In genomic region chr16:8637217-8638051, GRCm38 (mm10) we compare ENCODE assay signal across 8 mouse cellular contexts. TPM values are rescaled to one million over a fixed set of nuclear protein-coding genes. Genes with fewer than 3 reads are reported as not detected.
DNase-seq lines count a peak whose midpoint lies in the region; ATAC-seq and TF ChIP-seq lines count a peak whose summit lies in the region.

Pmm2 (plus strand) TSS chr16:8637674.
Tmem186 (minus strand) TSS chr16:8637712.

- peak within 1 kb of the TSS; percentile 90 for H3K9ac ChIP-seq in MEL (ENCODE audit: control insufficient read depth, low read depth, low read length, poor library complexity, severe bottlenecking)
- H3K9ac ChIP-seq in forebrain, postnatal 0 days: peak within 1 kb of the TSS; percentile 81
- peak within 1 kb of the TSS; percentile 78 for H3K9ac ChIP-seq in lung, embryonic 15.5 days

- peak; percentile 99 for ATAC-seq in forebrain, postnatal 0 days
- ATAC-seq in lung, embryonic 15.5 days (ENCODE audit: borderline replicate concordance, extremely low read depth, low FRiP score, low TSS enrichment): peak; percentile 93

- WGBS in cerebellum, adult 2 months: under 1% methylated on average over 59 of the region's 59 CpGs
- WGBS in forebrain, postnatal 0 days: under 1% methylated on average over 59 of the region's 59 CpGs
- WGBS in lung, embryonic 15.5 days: under 1% methylated on average over 59 of the region's 59 CpGs

- TF ChIP-seq EP300 in MEL (IDR thresholded peaks at IDR 0.05; ENCODE audit: low read depth in 1 of 2, low read length in 2 of 2): peak in 1 of 2 experiments; percentile 45; a peak in 2 of 4 replicates

- peaks cover 6 to 27% of the 10 kb centered on the region in 2 experiments; a peak in 3 of 4 replicates for H3K4me1 ChIP-seq in MEL (ENCODE audit: control insufficient read depth in 1 of 2, insufficient read depth in 2 of 2, low read length in 2 of 2)
- peaks cover 7% of the 10 kb centered on the region; the same call in 1 of the 2 replicates for H3K4me1 ChIP-seq in cerebellum, adult 2 months (ENCODE audit: control insufficient read depth, insufficient read depth, low read length)
- H3K4me1 ChIP-seq in forebrain, postnatal 0 days (ENCODE audit: insufficient read depth): peaks cover 10% of the 10 kb centered on the region
- H3K4me1 ChIP-seq in lung, embryonic 15.5 days: peaks cover 17% of the 10 kb centered on the region

- peak within 1 kb of the TSS; percentile 89 for H3K27ac ChIP-seq in MEL (ENCODE audit: control insufficient read depth, low read depth, low read length)
- peak within 1 kb of the TSS; percentile 56; the same call in 1 of the 2 replicates for H3K27ac ChIP-seq in cerebellum, adult 2 months (ENCODE audit: insufficient read depth, low read length)
- peak within 1 kb of the TSS; percentile 93 for H3K27ac ChIP-seq in forebrain, postnatal 0 days (ENCODE audit: low read depth, low read length)
- H3K27ac ChIP-seq in lung, embryonic 15.5 days: peak within 1 kb of the TSS; percentile 92

- peak; percentile 70 to 90 for TF ChIP-seq POLR2A in MEL (IDR thresholded peaks at IDR 0.05; ENCODE audit: control insufficient read depth in 1 of 2, insufficient read depth in 1 of 2, low read depth in 1 of 2, low read length in 2 of 2, poor library complexity in 1 of 2)
- TF ChIP-seq POLR2A in cerebellum, adult 2 months (IDR thresholded peaks at IDR 0.05; ENCODE audit: borderline replicate concordance, insufficient read depth, low read length): peak; percentile 60; the same call in 1 of the 2 replicates

- peaks cover 1 to 38% of the 10 kb centered on the region in 2 experiments; a peak in 2 of 4 replicates for H3K36me3 ChIP-seq in MEL (ENCODE audit: control insufficient read depth in 1 of 2, insufficient read depth in 2 of 2, low read length in 2 of 2)
- H3K36me3 ChIP-seq in forebrain, postnatal 0 days (ENCODE audit: insufficient read depth): peaks cover 14% of the 10 kb centered on the region; the same call in 1 of the 2 replicates
- H3K36me3 ChIP-seq in lung, embryonic 15.5 days: peaks cover 18% of the 10 kb centered on the region; the same call in 1 of the 2 replicates

- TF ChIP-seq RAD21 in MEL (IDR thresholded peaks at IDR 0.05; ENCODE audit: low read depth, low read length): no peak

- peaks cover 49% of the 10 kb centered on the region for H3K79me2 ChIP-seq in MEL (ENCODE audit: control insufficient read depth, insufficient read depth, low read length, poor library complexity)

- no peaks in the 10 kb centered on the region for H3K9me3 ChIP-seq in MEL (replicated peaks; ENCODE audit: insufficient read depth, low read length)
- no peaks in the 10 kb centered on the region for H3K9me3 ChIP-seq in forebrain, postnatal 0 days (ENCODE audit: low read length)
- no peaks in the 10 kb centered on the region for H3K9me3 ChIP-seq in lung, embryonic 15.5 days

- no peak for TF ChIP-seq CTCF in MEL (IDR thresholded peaks at IDR 0.05 in 2 of 3, conservative IDR thresholded peaks at IDR 0.05 in 1 of 3; ENCODE audit: control insufficient read depth in 1 of 3, insufficient read depth in 1 of 3, low read depth in 2 of 3, low read length in 3 of 3, poor library complexity in 1 of 3, severe bottlenecking in 1 of 3)
- no peak for TF ChIP-seq CTCF in cerebellum, adult 2 months (IDR thresholded peaks at IDR 0.05; ENCODE audit: borderline replicate concordance, insufficient read depth, low read depth, low read length)
- TF ChIP-seq CTCF in forebrain, postnatal 0 days (IDR thresholded peaks at IDR 0.05; ENCODE audit: low read depth): peak; percentile 42

- H3K27me3 ChIP-seq in MEL (ENCODE audit: control insufficient read depth in 1 of 2, insufficient read depth in 2 of 2, low read length in 2 of 2): no peaks in the 10 kb centered on the region
- H3K27me3 ChIP-seq in cerebellum, adult 2 months (ENCODE audit: control insufficient read depth, insufficient read depth, low read length): no peaks in the 10 kb centered on the region
- H3K27me3 ChIP-seq in forebrain, postnatal 0 days (ENCODE audit: insufficient read depth, low read length): no peaks in the 10 kb centered on the region
- H3K27me3 ChIP-seq in lung, embryonic 15.5 days: no peaks in the 10 kb centered on the region

- peak within 1 kb of the TSS; percentile 85 for H3K4me2 ChIP-seq in forebrain, postnatal 0 days (ENCODE audit: low read depth)
- H3K4me2 ChIP-seq in lung, embryonic 15.5 days: peak within 1 kb of the TSS; percentile 83

- peak within 1 kb of the TSS; percentile 79 to 85 for H3K4me3 ChIP-seq in MEL (ENCODE audit: control insufficient read depth in 1 of 2, insufficient read depth in 1 of 2, low read depth in 2 of 2, low read length in 2 of 2)
- peak within 1 kb of the TSS; percentile 70 for H3K4me3 ChIP-seq in cerebellum, adult 2 months (replicated peaks; ENCODE audit: insufficient read depth, low read depth, low read length)
- H3K4me3 ChIP-seq in forebrain, postnatal 0 days (ENCODE audit: low read depth, low read length): peak within 1 kb of the TSS; percentile 78
- H3K4me3 ChIP-seq in lung, embryonic 15.5 days: peak within 1 kb of the TSS; percentile 78

- DNase-seq in MEL (ENCODE audit: low read depth, low spot score): peak; percentile 94
- peak; percentile 90 to 92 for DNase-seq in cerebellum, adult 2 months
- DNase-seq in forebrain, postnatal 0 days: peak; percentile 96
- DNase-seq in heart, postnatal 4 days: peak; percentile 85
- peak; percentile 80 to 86 for DNase-seq in layer of hippocampus, adult 8-10 months (ENCODE audit: low spot score in 2 of 2)
- DNase-seq in ovary, adult 18-20 months (ENCODE audit: low spot score): peak; percentile 77
- DNase-seq in thymus, postnatal 0 days (ENCODE audit: low spot score): peak; percentile 84

TF ChIP-seq in MEL, 35 proteins besides CTCF, POLR2A, EP300 and RAD21 (continues in another document):
- peak; percentile 46; the same call in 1 of the 2 replicates for TF ChIP-seq TBP (IDR thresholded peaks at IDR 0.05; ENCODE audit: low read depth, low read length)
- peak; percentile 97 for TF ChIP-seq MXI1 (IDR thresholded peaks at IDR 0.05; ENCODE audit: low read depth, low read length)
- TF ChIP-seq MYC (IDR thresholded peaks at IDR 0.05; ENCODE audit: low read depth, low read length): peak; percentile 95
- peak; percentile 47; the same call in 1 of the 2 replicates for TF ChIP-seq KAT2A (conservative IDR thresholded peaks at IDR 0.05; ENCODE audit: low read depth, low read length)
- TF ChIP-seq NRF1 (IDR thresholded peaks at IDR 0.05; ENCODE audit: insufficient read depth, low read depth, low read length, poor library complexity, severe bottlenecking): peak; percentile 82
- peak; percentile 97 for TF ChIP-seq ZNF384 (IDR thresholded peaks at IDR 0.05; ENCODE audit: low read depth, low read length)
- peak; percentile 49 to 77; a peak in 3 of 4 replicates for TF ChIP-seq USF2 (IDR thresholded peaks at IDR 0.05; ENCODE audit: borderline replicate concordance in 1 of 2, insufficient read depth in 1 of 2, low read depth in 1 of 2, low read length in 2 of 2)
- TF ChIP-seq ZMIZ1 (IDR thresholded peaks at IDR 0.05; ENCODE audit: low read depth, low read length): peak; percentile 21; the same call in 1 of the 2 replicates
- TF ChIP-seq POLR2AphosphoS5 (IDR thresholded peaks at IDR 0.05; ENCODE audit: borderline replicate concordance, low read depth, low read length): 0 out of 2 replicates have a peak, but pooled peaks have one; percentile 25
- no peak for TF ChIP-seq MAZ (IDR thresholded peaks at IDR 0.05; ENCODE audit: low read depth, low read length)
- TF ChIP-seq ETS1 (IDR thresholded peaks at IDR 0.05; ENCODE audit: low read depth, low read length): no peak
- TF ChIP-seq SIN3A (IDR thresholded peaks at IDR 0.05; ENCODE audit: low read length): peak; percentile 52
- peak; percentile 90 for TF ChIP-seq MAX (IDR thresholded peaks at IDR 0.05; ENCODE audit: low read length)
- TF ChIP-seq MYB (IDR thresholded peaks at IDR 0.05; ENCODE audit: low read depth, low read length): peak; percentile 82
- TF ChIP-seq CHD1 (IDR thresholded peaks at IDR 0.05; ENCODE audit: low read depth, low read length): no peak
- peak; percentile 90 for TF ChIP-seq HCFC1 (IDR thresholded peaks at IDR 0.05; ENCODE audit: low read depth, low read length)
- peak; percentile 94 for TF ChIP-seq ELF1 (IDR thresholded peaks at IDR 0.05; ENCODE audit: low read depth, low read length)
- no peak for TF ChIP-seq E2F4 (IDR thresholded peaks at IDR 0.05; ENCODE audit: borderline replicate concordance, low read depth, low read length)
- peak; percentile 95 for TF ChIP-seq USF1 (IDR thresholded peaks at IDR 0.05; ENCODE audit: low read depth, low read length)
- TF ChIP-seq NELFE (IDR thresholded peaks at IDR 0.05; ENCODE audit: low read depth, low read length): peak; percentile 84
- no peak for TF ChIP-seq MEF2A (IDR thresholded peaks at IDR 0.05; ENCODE audit: extremely low read depth, insufficient replicate concordance, low read depth, low read length, poor library complexity, severe bottlenecking)

RNA-seq across cellular contexts. Expression of gene Pmm2, which starts in this region (rescaled TPM):
- total RNA-seq in MEL (2012; rRNA removed): 44.5 and 53.4 TPM in 2 replicates
- polyA plus RNA-seq in MEL (2012; ENCODE audit: insufficient read depth in 1 of 2, insufficient read length in 2 of 2, low read depth in 1 of 2, low replicate concordance in 2 of 2, missing spikeins in 1 of 2): 10 to 100 TPM in 1 of 2 experiments, not detected in 1; 96.0 TPM
- 39.2 and 39.6 TPM in 2 replicates for polyA plus RNA-seq in cerebellum, adult 2 months (2012; rRNA removed)
- total RNA-seq in forebrain, postnatal 0 days (2014; rRNA removed): 32.0 and 36.5 TPM in 2 replicates
- 24.6 and 27.3 TPM in 2 replicates for polyA plus RNA-seq in forebrain, postnatal 0 days (2015; fragmentation: Nextera tagmentation; extraction: Ambion mirVana)
- total RNA-seq in heart, postnatal 4 days (2021): 10 to 100 TPM; 36.5 to 39.0 TPM
- total RNA-seq in layer of hippocampus, adult 8-10 months (2022): 10 to 100 TPM; 31.2 to 42.1 (median 40.8) TPM
- 51.2 and 53.2 TPM in 2 replicates for polyA plus RNA-seq in lung, embryonic 15.5 days (2015; fragmentation: Nextera tagmentation; extraction: Ambion mirVana)
- 53.3 and 60.3 TPM in 2 replicates for polyA plus RNA-seq in thymus, postnatal 0 days (2015; fragmentation: Nextera tagmentation; extraction: Ambion mirVana)

RNA-seq across cellular contexts. Expression of gene Tmem186, which starts in this region (rescaled TPM):
- total RNA-seq in MEL (2012; rRNA removed): 18.4 and 22.5 TPM in 2 replicates
- 10 to 100 TPM; 18.9 to 99.9 TPM for polyA plus RNA-seq in MEL (2012; ENCODE audit: insufficient read depth in 1 of 2, insufficient read length in 2 of 2, low read depth in 1 of 2, low replicate concordance in 2 of 2, missing spikeins in 1 of 2)
- polyA plus RNA-seq in cerebellum, adult 2 months (2012; rRNA removed): 19.0 and 19.4 TPM in 2 replicates
- total RNA-seq in forebrain, postnatal 0 days (2014; rRNA removed): 19.3 and 22.9 TPM in 2 replicates
- 11.7 and 16.3 TPM in 2 replicates for polyA plus RNA-seq in forebrain, postnatal 0 days (2015; fragmentation: Nextera tagmentation; extraction: Ambion mirVana)
- 10 to 100 TPM; 12.7 to 13.1 TPM for total RNA-seq in heart, postnatal 4 days (2021)
- 10 to 100 TPM; 12.9 to 13.7 (median 13.4) TPM for total RNA-seq in layer of hippocampus, adult 8-10 months (2022)
- 18.3 and 19.7 TPM in 2 replicates for polyA plus RNA-seq in lung, embryonic 15.5 days (2015; fragmentation: Nextera tagmentation; extraction: Ambion mirVana)
- 20.1 and 22.8 TPM in 2 replicates for polyA plus RNA-seq in thymus, postnatal 0 days (2015; fragmentation: Nextera tagmentation; extraction: Ambion mirVana)

Comparison
In these comparisons a context has a peak if more than half of its experiments do, and no peak if none do; other contexts are left out.
1. Peak in every context shown above with its lines: DNase-seq, ATAC-seq, H3K4me3 ChIP-seq and H3K27ac ChIP-seq.